12 mouse cellular contexts compared by ENCODE assay signal in genomic region chr11:75161417-75162008, GRCm38 (mm10). TPM values are rescaled to one million over a fixed set of nuclear protein-coding genes. Genes with fewer than 3 reads are reported as not detected.
DNase-seq lines count a peak whose midpoint lies in the region; ATAC-seq and TF ChIP-seq lines count a peak whose summit lies in the region.
"Had no signal": no experiment of that assay in that cellular context is flagged by ENCODE, and none has a peak within 500 bp of the region (broad histone marks: within the 10 kb centered on the region; RNA-seq: fewer than 3 reads in every experiment).

No protein-coding gene starts in this region.

- H3K27ac ChIP-seq in heart, adult 2 months, result peak overlapping the region; percentile 18
- H3K27ac ChIP-seq in neural tube, embryonic 13.5 days (replicated peaks), result 0 out of 2 replicates have a peak overlapping the region, but pooled peaks have one; percentile 5
- H3K27ac ChIP-seq in intestine, embryonic 15.5 days, result peak overlapping the region; percentile 79
- peak overlapping the region; percentile 84 for H3K27ac ChIP-seq in stomach, postnatal 0 days (replicated peaks)
- H3K27ac ChIP-seq: hindbrain, embryonic 15.5 days; liver, embryonic 13.5 days had no signal

- no peak for TF ChIP-seq EP300 in heart, adult 2 months (IDR thresholded peaks at IDR 0.05; ENCODE audit: insufficient read depth, low read depth, low read length)
- TF ChIP-seq EP300 in stomach, postnatal 0 days (optimal IDR thresholded peaks at IDR 0.05), result no peak

- 52% methylated on average over 4 of the region's 4 CpGs for WGBS in heart, adult 2 months
- 76% methylated on average over 4 of the region's 4 CpGs for WGBS in neural tube, embryonic 13.5 days
- 39% methylated on average over 4 of the region's 4 CpGs for WGBS in intestine, embryonic 15.5 days
- WGBS in stomach, postnatal 0 days, result 44% methylated on average over 4 of the region's 4 CpGs

- H3K79me2 ChIP-seq in heart, adult 2 months (replicated peaks; ENCODE audit: control insufficient read depth, insufficient read depth, low read length), result no peaks in the 10 kb centered on the region; the same call in 1 of the 2 replicates

- no peak overlapping the region for H3K4me3 ChIP-seq in heart, adult 2 months
- no peak overlapping the region for H3K4me3 ChIP-seq in neural tube, embryonic 13.5 days
- H3K4me3 ChIP-seq in intestine, embryonic 15.5 days (replicated peaks), result no peak overlapping the region
- no peak overlapping the region for H3K4me3 ChIP-seq in stomach, postnatal 0 days (ENCODE audit: low read depth, low read length)
- H3K4me3 ChIP-seq: hindbrain, embryonic 15.5 days; liver, embryonic 13.5 days had no signal

- no peaks in the 10 kb centered on the region for H3K9me3 ChIP-seq in neural tube, embryonic 13.5 days
- H3K9me3 ChIP-seq in intestine, embryonic 15.5 days, result no peaks in the 10 kb centered on the region
- H3K9me3 ChIP-seq in stomach, postnatal 0 days (ENCODE audit: control insufficient read depth, low read length), result no peaks in the 10 kb centered on the region
- H3K9me3 ChIP-seq: hindbrain, embryonic 15.5 days; liver, embryonic 13.5 days had no signal

- H3K9ac ChIP-seq in heart, adult 2 months (ENCODE audit: low read depth, low read length), result no peak overlapping the region
- no peak overlapping the region for H3K9ac ChIP-seq in neural tube, embryonic 13.5 days
- no peak overlapping the region for H3K9ac ChIP-seq in intestine, embryonic 15.5 days
- no peak overlapping the region for H3K9ac ChIP-seq in stomach, postnatal 0 days (ENCODE audit: low read length)
- H3K9ac ChIP-seq: hindbrain, embryonic 15.5 days; liver, embryonic 13.5 days had no signal

- peaks cover 31% of the 10 kb centered on the region for H3K4me1 ChIP-seq in heart, adult 2 months (ENCODE audit: control insufficient read depth, insufficient read depth, low read length)
- H3K4me1 ChIP-seq in neural tube, embryonic 13.5 days (replicated peaks), result peaks cover 37% of the 10 kb centered on the region
- peaks cover 49% of the 10 kb centered on the region for H3K4me1 ChIP-seq in intestine, embryonic 15.5 days (replicated peaks)
- H3K4me1 ChIP-seq in stomach, postnatal 0 days (replicated peaks; ENCODE audit: control insufficient read depth, insufficient read depth), result peaks cover 3% of the 10 kb centered on the region; the same call in 1 of the 2 replicates

- H3K36me3 ChIP-seq in heart, adult 2 months (ENCODE audit: control insufficient read depth, insufficient read depth, low read length), result peaks cover 9% of the 10 kb centered on the region
- peaks cover 65% of the 10 kb centered on the region for H3K36me3 ChIP-seq in neural tube, embryonic 13.5 days
- H3K36me3 ChIP-seq in intestine, embryonic 15.5 days, result peaks cover 13% of the 10 kb centered on the region; the same call in 1 of the 2 replicates
- H3K36me3 ChIP-seq in stomach, postnatal 0 days (ENCODE audit: control insufficient read depth, insufficient read depth, low read length), result peaks cover 20% of the 10 kb centered on the region

- no peak for TF ChIP-seq CTCF in heart, adult 2 months (IDR thresholded peaks at IDR 0.05)
- no peak for TF ChIP-seq CTCF in stomach, postnatal 0 days (IDR thresholded peaks at IDR 0.05; ENCODE audit: low read depth)

- H3K4me2 ChIP-seq in neural tube, embryonic 13.5 days, result no peak overlapping the region
- no peak overlapping the region for H3K4me2 ChIP-seq in intestine, embryonic 15.5 days (replicated peaks)
- no peak overlapping the region for H3K4me2 ChIP-seq in stomach, postnatal 0 days (replicated peaks; ENCODE audit: low read depth)
- H3K4me2 ChIP-seq: hindbrain, embryonic 15.5 days; liver, embryonic 13.5 days had no signal

- no peak for DNase-seq in heart, adult 2 months
- no peak for DNase-seq in heart, adult 9 months (ENCODE audit: low spot score in 2 of 2)
- no peak for DNase-seq in neural tube, embryonic 10.5 days (ENCODE audit: extremely low spot score, low spot score)
- no peak for DNase-seq in stomach, postnatal 0 days (ENCODE audit: low spot score)
- DNase-seq in spleen, adult 12 weeks (ENCODE audit: low spot score), result no peak
- no peak for DNase-seq in left cerebral cortex, postnatal 4 days
- DNase-seq: adrenal gland, postnatal 36 days; cerebellum, adult 9-11 months; liver, embryonic 13.5 days had no signal

- H3K27me3 ChIP-seq in heart, adult 2 months (ENCODE audit: control insufficient read depth, insufficient read depth, low read length), result no peaks in the 10 kb centered on the region
- H3K27me3 ChIP-seq in neural tube, embryonic 13.5 days, result peaks cover 43% of the 10 kb centered on the region
- H3K27me3 ChIP-seq in intestine, embryonic 15.5 days (replicated peaks), result peaks cover 7% of the 10 kb centered on the region
- no peaks in the 10 kb centered on the region for H3K27me3 ChIP-seq in stomach, postnatal 0 days (ENCODE audit: control insufficient read depth, insufficient read depth, low read length)

- intact Hi-C loops in heart, adult 2 months (cut with DNase I), result loop anchor here (10.0 kb wide), 1 partner anchor 327 kb away; the partner anchor contains the start of gene Mnt
- intact Hi-C loops in left cerebral cortex, postnatal 4 days (cut with DNase I), result loop anchor here (5.0 to 10.0 kb wide), 2 partner anchors 179 to 217 kb away; no protein-coding TSS in a partner anchor

- no peak for TF ChIP-seq POLR2A in heart, adult 2 months (IDR thresholded peaks at IDR 0.05; ENCODE audit: insufficient read depth, low read depth, low read length)

- no peak for ATAC-seq in neural tube, embryonic 13.5 days (ENCODE audit: low read depth)
- no peak for ATAC-seq in intestine, embryonic 15.5 days
- ATAC-seq in stomach, postnatal 0 days (ENCODE audit: low FRiP score, low TSS enrichment), result no peak; the same call in 1 of the 2 replicates

RNA-seq across cellular contexts. Expression of gene Hic1, which starts 7.8 kb away (rescaled TPM):
- total RNA-seq in heart, adult 2 months (2021), result 10 to 100 TPM; 12.6 to 13.6 TPM
- polyA plus RNA-seq in heart, adult 2 months (2012; rRNA removed), result 15.5 and 19.6 TPM in 2 replicates
- polyA plus RNA-seq in neural tube, embryonic 13.5 days (2015; fragmentation: Nextera tagmentation; extraction: Ambion mirVana), result 7.4 and 9.2 TPM in 2 replicates
- 20.3 and 22.0 TPM in 2 replicates for polyA plus RNA-seq in intestine, embryonic 15.5 days (2015; fragmentation: Nextera tagmentation; extraction: Ambion mirVana)
- polyA plus RNA-seq in stomach, postnatal 0 days (2015; fragmentation: Nextera tagmentation; extraction: Ambion mirVana), result 6.6 and 8.2 TPM in 2 replicates
- total RNA-seq in left cerebral cortex, postnatal 4 days (2021), result 1 to 10 TPM; 5.2 to 5.6 TPM

RNA-seq across cellular contexts. Expression of gene Ovca2, which starts 17.1 kb away (rescaled TPM):
- total RNA-seq in heart, adult 2 months (2021), result 1 to 10 TPM; 5.7 to 6.1 TPM
- 11.1 and 16.7 TPM in 2 replicates for polyA plus RNA-seq in heart, adult 2 months (2012; rRNA removed)
- 18.6 and 20.5 TPM in 2 replicates for polyA plus RNA-seq in neural tube, embryonic 13.5 days (2015; fragmentation: Nextera tagmentation; extraction: Ambion mirVana)
- 21.3 and 21.4 TPM in 2 replicates for polyA plus RNA-seq in intestine, embryonic 15.5 days (2015; fragmentation: Nextera tagmentation; extraction: Ambion mirVana)
- polyA plus RNA-seq in stomach, postnatal 0 days (2015; fragmentation: Nextera tagmentation; extraction: Ambion mirVana), result 19.3 and 20.2 TPM in 2 replicates
- 10 to 100 TPM in 1 of 2 experiments, 1 to 10 TPM in 1; 9.2 to 11.2 TPM for total RNA-seq in left cerebral cortex, postnatal 4 days (2021)

RNA-seq across cellular contexts. Expression of gene Dph1, which starts 29.5 kb away (rescaled TPM):
- 10 to 100 TPM in 1 of 2 experiments, 1 to 10 TPM in 1; 8.5 to 11.6 TPM for total RNA-seq in heart, adult 2 months (2021)
- 21.7 and 32.9 TPM in 2 replicates for polyA plus RNA-seq in heart, adult 2 months (2012; rRNA removed)
- 13.7 and 15.0 TPM in 2 replicates for polyA plus RNA-seq in neural tube, embryonic 13.5 days (2015; fragmentation: Nextera tagmentation; extraction: Ambion mirVana)
- polyA plus RNA-seq in intestine, embryonic 15.5 days (2015; fragmentation: Nextera tagmentation; extraction: Ambion mirVana), result 23.4 and 23.8 TPM in 2 replicates
- 15.2 and 15.8 TPM in 2 replicates for polyA plus RNA-seq in stomach, postnatal 0 days (2015; fragmentation: Nextera tagmentation; extraction: Ambion mirVana)
- total RNA-seq in left cerebral cortex, postnatal 4 days (2021), result 10 to 100 TPM; 15.2 to 15.3 TPM

RNA-seq across cellular contexts. Expression of gene Rtn4rl1, which starts 32.1 kb away (rescaled TPM):
- 1 to 10 TPM; 8.4 to 9.4 TPM for total RNA-seq in heart, adult 2 months (2021)
- polyA plus RNA-seq in heart, adult 2 months (2012; rRNA removed), result 7.5 and 10.4 TPM in 2 replicates
- polyA plus RNA-seq in neural tube, embryonic 13.5 days (2015; fragmentation: Nextera tagmentation; extraction: Ambion mirVana), result 12.4 and 16.5 TPM in 2 replicates
- polyA plus RNA-seq in intestine, embryonic 15.5 days (2015; fragmentation: Nextera tagmentation; extraction: Ambion mirVana), result 1.7 and 1.8 TPM in 2 replicates
- polyA plus RNA-seq in stomach, postnatal 0 days (2015; fragmentation: Nextera tagmentation; extraction: Ambion mirVana), result 2.1 and 2.9 TPM in 2 replicates
- 10 to 100 TPM; 31.6 to 35.4 TPM for total RNA-seq in left cerebral cortex, postnatal 4 days (2021)

Comparison
In these comparisons a context has a peak if more than half of its experiments do, and no peak if none do; other contexts are left out.
1. H3K27ac ChIP-seq: peak in every context shown above with its lines; median percentile 84 in stomach, postnatal 0 days; 79 in intestine, embryonic 15.5 days; 18 in heart, adult 2 months; 5 in neural tube, embryonic 13.5 days.